ENCODE assay signal across 16 mouse cellular contexts in genomic region chr5:63476240-63476973, GRCm38 (mm10).
A peak's percentile ranks its signal among the peaks of the same experiment; 100 is the strongest.
DNase-seq lines count a peak whose midpoint lies in the region; ATAC-seq lines count a peak whose summit lies in the region.
"Had no signal": no experiment of that assay in that cellular context is flagged by ENCODE, and none has a peak within 500 bp of the region (broad histone marks: within the 10 kb centered on the region; RNA-seq: fewer than 3 reads in every experiment).

No protein-coding gene starts in this region.

- intact Hi-C loops in heart, postnatal 14 days (cut with DNase I): no loop called here

- no peak for DNase-seq in frontal cortex, postnatal 25 days (ENCODE audit: low spot score in 2 of 2)
- peak; percentile 25 for DNase-seq in brain, adult 2 months (ENCODE audit: low read depth, low spot score)
- DNase-seq in brain, embryonic 18.5 days (ENCODE audit: low read depth, low spot score): peak; percentile 18
- no peak for DNase-seq in heart, postnatal 14 days
- DNase-seq: adrenal gland, adult 2 months; adrenal gland, postnatal 10 days; adrenal gland, postnatal 25 days; cerebellum, adult 11 months; cerebellum, adult 18-20 months; cerebellum, adult 8-10 months; cerebellum, adult 9-11 months; cerebellum, postnatal 14 days; cerebellum, postnatal 36 days; embryo, embryonic 11 days had no signal

- peak; percentile 59 for ATAC-seq in frontal cortex, adult (ENCODE audit: low TSS enrichment)
- ATAC-seq: forebrain, embryonic 15.5 days had no signal

Comparison
In these comparisons a context has a peak if more than half of its experiments do, and no peak if none do; other contexts are left out.
1. DNase-seq: peak in brain, adult 2 months (single experiment) and brain, embryonic 18.5 days (single experiment); none in frontal cortex, postnatal 25 days (0 of 2) and heart, postnatal 14 days (0 of 2).